Mouse (Mus musculus): ENCODE measurements at regions not wholly inside any gene's neighbourhood (a gene's known extent, or its start where the extent isn't known, plus 50 kb on each side); places are given as distances from the start of the nearest gene placed in this dataset.
A peak's percentile ranks its signal among the peaks of the same experiment; 100 is the strongest.

DNA sequence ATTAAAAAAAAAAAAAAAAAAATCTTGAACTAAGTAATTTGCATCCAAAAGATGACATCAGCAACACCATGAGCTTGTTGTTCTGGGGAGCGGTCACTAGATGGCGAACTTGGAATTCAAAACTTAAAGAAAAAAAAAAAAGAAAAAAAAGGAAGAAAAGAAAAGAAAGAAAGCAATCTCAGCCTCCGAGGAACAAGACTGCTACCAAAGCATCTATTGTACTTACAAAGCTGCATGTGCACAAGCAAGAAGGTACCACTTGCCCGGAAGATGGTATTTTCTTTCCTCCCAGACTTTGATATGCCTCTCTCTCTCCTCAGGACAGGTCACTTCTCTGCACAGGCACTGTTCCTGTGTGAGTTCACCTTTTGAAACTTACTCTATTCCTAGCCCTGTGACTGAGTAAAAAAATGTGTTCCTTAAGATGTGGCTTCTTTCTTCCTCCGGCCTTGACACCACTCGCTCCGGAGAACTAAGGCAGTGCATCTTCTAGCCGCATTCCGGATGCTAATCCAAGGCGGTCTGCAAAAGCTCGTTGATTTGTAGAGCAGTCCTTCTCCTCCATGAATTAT lies 114.2 kb upstream of the Veph1 start:
- TF ChIP-seq CTCF (conservative IDR thresholded peaks at IDR 0.05; ENCODE audit: low read length) (peak; percentile 55), POU5F1 (IDR thresholded peaks at IDR 0.05; ENCODE audit: borderline replicate concordance, low read length) (no peak)

Data from E14TG2a.4 (cell line).